Mouse (Mus musculus): ENCODE measurements at regions not wholly inside any gene's neighbourhood (a gene's known extent, or its start where the extent isn't known, plus 50 kb on each side); places are given as distances from the start of the nearest gene placed in this dataset.
A peak's percentile ranks its signal among the peaks of the same experiment; 100 is the strongest.

GRCm38 (mm10) chr13:31339386-31339785, 216.5 kb upstream of the Foxq1 start:
- H3K27ac ChIP-seq, result no peak overlapping the region
- no peak overlapping the region for H3K4me2 ChIP-seq
- H3K9me3 ChIP-seq, result no peaks in the 10 kb centered on the region
- H3K36me3 ChIP-seq, result no peaks in the 10 kb centered on the region
- H3K9ac ChIP-seq (replicated peaks), result no peak overlapping the region
- ATAC-seq (ENCODE audit: insufficient number of reproducible peaks, insufficient read depth, low FRiP score, low TSS enrichment, low read depth), result no peak
- no peaks in the 10 kb centered on the region for H3K27me3 ChIP-seq
- 0 out of 2 replicates have a peak, but pooled peaks cover 3% of the 10 kb centered on the region for H3K4me1 ChIP-seq (replicated peaks)
- 89% methylated on average over 7 of the region's 7 CpGs for WGBS
- H3K4me3 ChIP-seq (replicated peaks), result no peak overlapping the region

DNA sequence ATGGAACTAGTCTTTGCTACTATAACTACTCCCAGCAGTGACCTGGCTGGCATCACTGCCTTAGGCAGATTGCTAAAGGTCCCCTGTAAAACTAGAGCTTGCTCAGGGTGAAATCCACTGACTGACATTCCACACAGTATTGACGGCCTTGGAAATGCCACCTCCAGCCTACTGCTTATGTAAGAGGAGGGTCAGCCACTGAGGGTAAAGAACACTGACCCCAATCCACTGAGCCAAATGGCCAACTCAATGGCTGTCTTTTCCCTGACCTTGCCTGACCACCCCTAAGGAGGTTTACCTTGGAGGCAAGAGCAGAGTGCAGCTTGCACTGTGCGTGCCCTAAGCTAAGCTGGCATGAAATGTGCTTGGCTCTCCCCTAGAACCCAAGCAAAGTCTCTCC, 216.0 kb upstream of the Foxq1 start:
- H3K27ac ChIP-seq, result no peak overlapping the region
- no peak overlapping the region for H3K9ac ChIP-seq (replicated peaks)
- H3K9me3 ChIP-seq, result peaks cover 1% of the 10 kb centered on the region; the same call in 1 of the 2 replicates
- 76% methylated on average over 2 of the region's 2 CpGs for WGBS
- no peaks in the 10 kb centered on the region for H3K36me3 ChIP-seq
- H3K27me3 ChIP-seq, result no peaks in the 10 kb centered on the region
- no peak overlapping the region for H3K4me2 ChIP-seq
- H3K4me1 ChIP-seq (replicated peaks), result 0 out of 2 replicates have a peak, but pooled peaks cover 3% of the 10 kb centered on the region
- no peak for ATAC-seq (ENCODE audit: insufficient number of reproducible peaks, insufficient read depth, low FRiP score, low TSS enrichment, low read depth)
- H3K4me3 ChIP-seq (replicated peaks), result no peak overlapping the region

DNA sequence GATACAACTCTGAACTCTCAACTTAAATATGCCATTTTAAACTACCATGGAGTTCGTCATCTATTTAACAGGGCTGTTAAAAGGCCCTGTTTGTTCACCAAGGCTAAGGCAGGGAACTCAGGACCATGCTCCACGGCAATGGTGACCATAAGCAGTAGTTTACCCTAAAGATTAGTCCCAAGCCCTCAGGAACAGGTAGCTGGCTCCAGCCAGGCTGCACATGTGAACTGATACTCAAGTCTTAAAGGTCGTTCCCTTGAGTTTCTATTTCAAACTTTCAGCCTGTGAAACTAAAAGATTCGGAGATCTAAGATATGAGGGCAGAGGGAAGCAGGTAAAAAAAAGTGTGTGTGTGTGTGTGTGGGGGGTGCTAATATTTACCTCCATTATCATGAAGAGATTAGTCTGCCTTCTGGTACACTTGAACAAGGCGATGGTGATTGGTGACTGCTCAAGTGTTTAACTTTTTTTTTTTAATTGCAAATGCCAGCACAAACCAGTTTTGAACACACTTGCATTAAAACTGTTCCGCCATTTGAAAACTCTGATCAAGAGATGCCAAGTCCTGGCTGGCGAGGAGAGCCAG, 215.5 kb upstream of the Foxq1 start:
- H3K27me3 ChIP-seq, result no peaks in the 10 kb centered on the region
- 0 out of 2 replicates have a peak, but pooled peaks cover 3% of the 10 kb centered on the region for H3K4me1 ChIP-seq (replicated peaks)
- H3K9ac ChIP-seq (replicated peaks), result no peak overlapping the region
- ATAC-seq (ENCODE audit: insufficient number of reproducible peaks, insufficient read depth, low FRiP score, low TSS enrichment, low read depth), result no peak
- no peak overlapping the region for H3K4me3 ChIP-seq (replicated peaks)
- 72% methylated on average over 7 of the region's 7 CpGs for WGBS
- peaks cover 5% of the 10 kb centered on the region; the same call in 1 of the 2 replicates for H3K9me3 ChIP-seq
- no peaks in the 10 kb centered on the region for H3K36me3 ChIP-seq
- no peak overlapping the region for H3K27ac ChIP-seq
- H3K4me2 ChIP-seq, result no peak overlapping the region

DNA sequence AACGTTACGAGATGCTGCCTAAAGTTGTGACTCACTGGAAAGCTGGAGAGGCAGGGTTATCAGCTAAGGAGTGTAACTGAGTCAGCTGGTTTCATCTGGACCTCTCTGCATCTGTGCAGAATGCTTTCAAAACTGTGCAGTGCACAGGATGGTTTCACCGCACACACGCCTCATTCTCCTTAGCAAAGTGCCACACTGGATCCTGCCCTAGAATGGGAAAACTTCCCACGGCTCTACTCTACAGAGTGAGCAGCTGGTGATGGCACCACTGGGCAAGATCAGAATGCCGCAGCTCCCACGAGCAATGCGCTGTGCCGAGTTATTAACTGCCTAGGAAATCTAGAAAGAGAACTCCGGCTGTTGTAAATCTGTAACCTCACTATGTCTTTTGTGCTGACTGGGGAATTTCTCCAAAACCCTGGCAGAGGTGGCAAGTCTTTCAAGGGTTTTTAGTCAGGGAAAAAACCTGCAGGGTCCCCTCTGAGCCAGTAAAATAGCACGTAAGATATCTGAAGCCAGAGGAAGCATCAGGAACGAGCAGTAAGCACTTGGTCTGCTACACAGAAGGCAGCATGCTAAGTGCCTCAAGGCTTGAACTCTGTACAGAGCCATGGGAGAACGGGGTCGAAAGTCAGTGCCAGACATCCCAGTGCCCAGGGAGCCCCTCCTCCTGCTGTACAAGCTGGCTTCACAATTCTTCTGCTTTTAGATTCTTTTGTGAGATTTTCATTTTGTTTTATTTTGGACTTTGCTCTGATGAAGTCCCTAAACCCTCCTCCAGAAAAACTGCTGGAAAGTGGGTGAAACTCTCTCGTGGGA, 214.4 kb upstream of the Foxq1 start:
- 0 out of 2 replicates have a peak, but pooled peaks cover 3% of the 10 kb centered on the region for H3K4me1 ChIP-seq (replicated peaks)
- no peak overlapping the region for H3K27ac ChIP-seq
- H3K9ac ChIP-seq (replicated peaks), result no peak overlapping the region
- H3K27me3 ChIP-seq, result no peaks in the 10 kb centered on the region
- H3K36me3 ChIP-seq, result no peaks in the 10 kb centered on the region
- no peak overlapping the region for H3K4me3 ChIP-seq (replicated peaks)
- no peak overlapping the region for H3K4me2 ChIP-seq
- peaks cover 5% of the 10 kb centered on the region; the same call in 1 of the 2 replicates for H3K9me3 ChIP-seq
- 72% methylated on average over 15 of the region's 15 CpGs for WGBS
- ATAC-seq (ENCODE audit: insufficient number of reproducible peaks, insufficient read depth, low FRiP score, low TSS enrichment, low read depth), result no peak

- H3K9ac ChIP-seq (replicated peaks), result no peak overlapping the region
- 66% methylated on average over 1 of the region's 1 CpGs for WGBS
- no peaks in the 10 kb centered on the region for H3K27me3 ChIP-seq
These were observed 209.7 kb upstream of the Foxq1 start for GRCm38 (mm10) chr13:31346205-31346604.

DNA sequence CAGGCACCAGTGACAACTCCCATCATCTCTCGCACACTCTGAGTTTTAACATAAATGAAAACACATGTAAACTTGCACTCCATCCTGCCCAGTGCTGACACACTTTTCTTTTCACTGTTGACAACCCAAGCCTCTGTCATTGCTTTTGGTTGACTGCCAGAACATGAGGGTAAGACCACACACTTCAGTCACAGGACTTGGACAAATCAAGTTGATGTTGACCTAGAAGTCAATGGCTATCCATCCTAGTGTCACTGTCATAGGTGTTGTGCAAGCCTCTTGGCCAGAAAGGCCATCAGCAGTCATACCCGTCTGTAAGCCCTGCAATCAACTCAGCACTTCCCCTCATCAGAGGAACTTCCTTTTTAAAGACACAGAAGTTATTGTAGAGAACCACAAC, 208.9 kb upstream of the Foxq1 start:
- no peak overlapping the region for H3K27ac ChIP-seq
- no peaks in the 10 kb centered on the region; the same call in 1 of the 2 replicates for H3K4me1 ChIP-seq (replicated peaks)
- ATAC-seq (ENCODE audit: insufficient number of reproducible peaks, insufficient read depth, low FRiP score, low TSS enrichment, low read depth), result no peak
- WGBS, result 65% methylated on average over 2 of the region's 2 CpGs
- peaks cover 5% of the 10 kb centered on the region; the same call in 1 of the 2 replicates for H3K9me3 ChIP-seq
- no peaks in the 10 kb centered on the region for H3K27me3 ChIP-seq
- H3K4me3 ChIP-seq (replicated peaks), result no peak overlapping the region
- H3K9ac ChIP-seq (replicated peaks), result no peak overlapping the region
- H3K4me2 ChIP-seq, result no peak overlapping the region
- H3K36me3 ChIP-seq, result no peaks in the 10 kb centered on the region

More at GRCm38 (mm10) chr13:31346205-31346604, 209.7 kb upstream of the Foxq1 start:
- Histone ChIP-seq H3K4me3 (replicated peaks) (no peak overlapping the region), H3K9me3 (peaks cover 5% of the 10 kb centered on the region; the same call in 1 of the 2 replicates), H3K27ac (no peak overlapping the region), H3K36me3 (no peaks in the 10 kb centered on the region), H3K4me1 (replicated peaks) (peaks cover 2% of the 10 kb centered on the region; the same call in 1 of the 2 replicates), H3K4me2 (no peak overlapping the region)
- no peak for ATAC-seq (ENCODE audit: insufficient number of reproducible peaks, insufficient read depth, low FRiP score, low TSS enrichment, low read depth)

GRCm38 (mm10) chr13:31349671-31350070, 206.3 kb upstream of the Foxq1 start:
- no peak overlapping the region for H3K4me2 ChIP-seq
- H3K36me3 ChIP-seq, result no peaks in the 10 kb centered on the region
- no peaks in the 10 kb centered on the region for H3K27me3 ChIP-seq
- 29% methylated on average over 2 of the region's 2 CpGs for WGBS
- H3K9me3 ChIP-seq, result peaks cover 5% of the 10 kb centered on the region; the same call in 1 of the 2 replicates
- no peak overlapping the region for H3K4me3 ChIP-seq (replicated peaks)
- no peak overlapping the region for H3K9ac ChIP-seq (replicated peaks)
- H3K27ac ChIP-seq, result no peak overlapping the region
- no peaks in the 10 kb centered on the region; the same call in 1 of the 2 replicates for H3K4me1 ChIP-seq (replicated peaks)
- ATAC-seq (ENCODE audit: insufficient number of reproducible peaks, insufficient read depth, low FRiP score, low TSS enrichment, low read depth), result no peak

- no peak overlapping the region for H3K9ac ChIP-seq (replicated peaks)
- H3K4me3 ChIP-seq (replicated peaks), result no peak overlapping the region
- H3K4me1 ChIP-seq (replicated peaks), result no peaks in the 10 kb centered on the region; the same call in 1 of the 2 replicates
- H3K36me3 ChIP-seq, result no peaks in the 10 kb centered on the region
- H3K27me3 ChIP-seq, result no peaks in the 10 kb centered on the region
- H3K9me3 ChIP-seq, result no peaks in the 10 kb centered on the region
- H3K4me2 ChIP-seq, result no peak overlapping the region
- no peak for ATAC-seq (ENCODE audit: insufficient number of reproducible peaks, insufficient read depth, low FRiP score, low TSS enrichment, low read depth)
- no peak overlapping the region for H3K27ac ChIP-seq
These were observed 204.5 kb upstream of the Foxq1 start for GRCm38 (mm10) chr13:31351481-31351880.

DNA sequence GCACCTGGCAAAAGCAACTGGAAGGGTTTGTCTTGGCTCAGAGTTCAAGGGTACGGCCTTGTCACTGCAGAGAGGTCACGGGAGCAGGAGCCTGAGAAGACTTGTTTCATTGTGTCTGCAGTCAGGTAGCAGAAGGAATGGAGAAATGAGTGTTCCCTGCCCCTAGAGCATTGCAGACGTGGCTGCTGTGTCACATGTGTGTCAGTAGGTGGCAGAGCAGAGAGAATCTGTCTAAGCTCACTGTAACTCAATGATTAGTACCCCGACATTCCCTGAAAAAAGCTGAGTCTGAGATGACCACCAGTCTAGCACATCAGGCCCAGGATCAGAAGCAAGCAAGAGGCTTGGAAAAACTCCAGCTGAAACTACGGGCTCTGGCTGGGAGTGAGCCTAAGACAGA, 203.1 kb upstream of the Foxq1 start:
- Histone ChIP-seq H3K27me3 (no peaks in the 10 kb centered on the region), H3K4me2 (no peak overlapping the region), H3K9me3 (no peaks in the 10 kb centered on the region), H3K4me3 (replicated peaks) (no peak overlapping the region), H3K36me3 (no peaks in the 10 kb centered on the region), H3K9ac (replicated peaks) (no peak overlapping the region), H3K4me1 (replicated peaks) (no peaks in the 10 kb centered on the region; the same call in 1 of the 2 replicates), H3K27ac (no peak overlapping the region)
- ATAC-seq (ENCODE audit: insufficient number of reproducible peaks, insufficient read depth, low FRiP score, low TSS enrichment, low read depth), result no peak
- 80% methylated on average over 5 of the region's 5 CpGs for WGBS

GRCm38 (mm10) chr13:31359353-31359752, 196.6 kb upstream of the Foxq1 start:
- no peaks in the 10 kb centered on the region for H3K36me3 ChIP-seq
- no peak overlapping the region for H3K4me2 ChIP-seq
- H3K27ac ChIP-seq, result no peak overlapping the region
- ATAC-seq (ENCODE audit: insufficient number of reproducible peaks, insufficient read depth, low FRiP score, low TSS enrichment, low read depth), result no peak
- H3K27me3 ChIP-seq, result no peaks in the 10 kb centered on the region
- peaks cover 13% of the 10 kb centered on the region for H3K4me1 ChIP-seq (replicated peaks)
- H3K9me3 ChIP-seq, result no peaks in the 10 kb centered on the region
- WGBS, result 89% methylated on average over 4 of the region's 4 CpGs
- H3K9ac ChIP-seq (replicated peaks), result no peak overlapping the region
- no peak overlapping the region for H3K4me3 ChIP-seq (replicated peaks)

DNA sequence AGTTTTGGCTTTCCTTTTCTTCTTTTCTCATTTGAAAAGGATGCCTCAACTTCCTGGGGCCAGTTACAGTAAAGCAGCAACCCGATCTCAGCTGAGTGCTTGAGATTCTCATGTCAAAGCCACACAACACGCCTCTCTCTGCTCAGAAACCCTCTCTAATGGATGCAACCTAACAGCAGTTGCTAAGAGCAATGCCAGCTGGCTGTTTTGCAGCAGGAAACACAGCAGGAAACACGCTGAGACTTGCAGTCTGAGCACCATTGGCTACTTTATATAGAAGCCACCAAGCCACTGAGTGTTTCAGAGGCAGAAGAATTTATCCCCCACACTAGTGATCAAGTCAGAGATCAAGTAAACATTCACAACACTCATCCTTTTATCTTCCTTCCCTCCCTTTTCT, 193.5 kb upstream of the Foxq1 start:
- Histone ChIP-seq H3K4me2 (no peak overlapping the region), H3K9ac (replicated peaks) (no peak overlapping the region), H3K4me3 (replicated peaks) (no peak overlapping the region), H3K4me1 (replicated peaks) (peaks cover 13% of the 10 kb centered on the region), H3K36me3 (no peaks in the 10 kb centered on the region), H3K27ac (no peak overlapping the region), H3K9me3 (no peaks in the 10 kb centered on the region), H3K27me3 (no peaks in the 10 kb centered on the region)
- WGBS, result 10% methylated on average over 3 of the region's 3 CpGs
- 0 out of 2 replicates have a peak, but pooled peaks have one; percentile 15 for ATAC-seq (ENCODE audit: insufficient number of reproducible peaks, insufficient read depth, low FRiP score, low TSS enrichment, low read depth)
